Mouse (Mus musculus): ENCODE measurements around the gene Gna12.

DNA sequence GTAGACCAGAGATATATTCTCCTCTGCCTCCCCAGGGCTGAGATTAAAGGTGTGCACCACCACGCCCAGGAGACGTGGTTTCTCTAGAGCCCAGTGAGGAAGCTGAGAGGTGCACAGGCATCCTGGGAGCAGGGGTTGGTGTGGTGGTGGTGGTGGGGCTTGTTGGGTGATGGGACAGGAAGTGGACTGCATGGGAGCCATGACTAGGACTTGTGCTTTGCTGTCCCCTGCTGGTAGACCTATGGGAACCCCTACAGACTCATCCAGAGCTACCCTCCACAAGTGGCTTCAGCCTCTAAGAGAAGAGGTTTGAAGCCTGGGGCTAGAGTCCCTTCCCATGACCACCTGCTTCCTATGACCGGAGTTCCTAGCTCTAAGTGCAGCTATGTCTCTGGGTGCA is 28.1 kb upstream of the Gna12 start:
- TF ChIP-seq POLR2A (IDR thresholded peaks at IDR 0.05; ENCODE audit: extremely low read depth, insufficient read depth, low read length) (no peak), CTCF (IDR thresholded peaks at IDR 0.05; ENCODE audit: low read depth, low read length) (peak; percentile 30; the same call in 1 of the 2 replicates)

Data from liver, adult 2 months (tissue).